Mouse (Mus musculus): ENCODE data around the gene Usp25.

The Usp25 gene

GRCm38 (mm10) chr16:77013427-77014320 lies at the start of gene Usp25:
Usp25 (plus strand) TSS chr16:77013706.
- DNase-seq (ENCODE audit: low read depth, low spot score): peak; percentile 77

- no peak for DNase-seq (ENCODE audit: low read depth, low spot score)
These were observed 45.8 kb upstream of the Usp25 start for GRCm38 (mm10) chr16:76967593-76968275.

DNA sequence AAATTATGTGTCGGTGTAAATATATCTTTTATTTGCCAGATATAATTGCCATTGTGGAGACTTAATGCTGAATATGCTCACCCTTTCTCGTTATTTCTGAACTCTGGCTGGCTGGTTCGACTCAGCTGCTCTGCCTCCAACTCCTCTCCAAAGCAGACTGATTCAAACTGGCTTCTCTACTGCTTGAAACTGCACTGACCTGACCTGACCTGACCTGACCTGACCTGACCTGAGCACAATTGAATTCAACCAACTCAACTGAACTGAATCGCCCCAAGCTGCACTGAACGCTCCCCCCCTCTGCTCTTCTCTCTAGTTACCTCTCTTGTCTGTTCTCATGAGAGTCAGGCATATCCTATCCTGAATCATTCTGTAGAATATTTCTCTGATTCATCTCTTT lies 42.3 kb upstream of the Usp25 start:
- no peak for DNase-seq (ENCODE audit: low read depth, low spot score)

DNA sequence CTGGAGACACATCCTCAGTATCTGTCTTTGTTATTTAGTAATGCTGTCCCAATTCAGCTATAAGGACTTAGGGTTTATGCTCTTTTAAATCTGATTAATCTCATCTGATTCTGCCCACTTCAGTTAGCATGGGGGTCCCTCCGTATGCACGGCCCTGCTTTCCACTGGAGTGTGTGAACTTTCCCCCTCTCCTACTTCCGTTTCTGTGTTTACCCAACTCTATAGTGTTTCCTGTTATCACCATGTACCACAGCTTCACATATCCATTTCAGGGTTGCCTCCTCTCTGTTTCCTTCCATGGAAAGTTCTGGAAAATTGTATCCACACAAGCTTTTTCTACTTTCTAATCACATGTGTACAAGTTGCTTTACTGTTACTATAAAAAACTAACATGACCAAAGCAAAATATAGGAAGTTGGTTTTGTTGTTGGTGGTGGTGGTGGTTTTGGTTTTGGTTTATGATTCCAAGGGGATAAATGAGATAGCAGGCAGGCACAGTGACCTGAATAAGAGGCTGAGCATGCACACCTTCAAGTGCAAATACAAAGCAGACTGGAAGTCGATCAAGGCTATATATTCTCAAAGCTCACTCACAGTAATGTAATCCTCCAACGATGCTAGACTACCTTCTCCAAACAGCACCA lies 36.6 kb upstream of the Usp25 start:
- no peak for DNase-seq (ENCODE audit: low read depth, low spot score)

- DNase-seq (ENCODE audit: low read depth, low spot score): no peak
These were observed 29.8 kb upstream of the Usp25 start for GRCm38 (mm10) chr16:76983696-76984095.

- DNase-seq (ENCODE audit: low read depth, low spot score): no peak
These were observed 25.8 kb upstream of the Usp25 start for GRCm38 (mm10) chr16:76987711-76988110.

- DNase-seq (ENCODE audit: low read depth, low spot score): no peak
These were observed 9.6 kb upstream of the Usp25 start for GRCm38 (mm10) chr16:77003900-77004299.

- no peak for DNase-seq (ENCODE audit: low read depth, low spot score)
These were observed 4.3 kb upstream of the Usp25 start for GRCm38 (mm10) chr16:77009173-77009572.

- no peak for DNase-seq (ENCODE audit: low read depth, low spot score)
These were observed 1.1 kb downstream of the Usp25 start for GRCm38 (mm10) chr16:77014321-77015211.

- no peak for DNase-seq (ENCODE audit: low read depth, low spot score)
These were observed 2.2 kb downstream of the Usp25 start for GRCm38 (mm10) chr16:77015380-77016346.

DNA sequence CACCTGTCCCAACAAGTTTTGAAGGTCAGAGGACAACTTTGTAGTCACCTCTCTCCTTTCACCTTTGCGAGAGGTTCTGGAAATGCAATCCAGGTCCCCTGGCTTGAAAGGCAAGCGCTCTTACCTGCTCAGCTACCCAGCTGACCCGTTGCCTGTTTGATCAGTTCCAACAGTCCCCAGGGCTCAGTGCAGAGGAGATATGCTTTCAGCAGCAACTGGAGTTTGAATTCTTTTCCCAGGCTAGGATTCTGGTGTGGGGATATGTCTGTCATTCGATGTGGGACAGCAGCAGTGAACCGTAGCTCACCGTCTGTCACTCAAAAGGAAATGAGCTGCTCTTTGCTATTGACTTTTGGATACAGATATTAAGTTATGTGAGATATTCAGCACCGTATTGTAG lies 4.4 kb downstream of the Usp25 start:
- no peak for DNase-seq (ENCODE audit: low read depth, low spot score)

DNA sequence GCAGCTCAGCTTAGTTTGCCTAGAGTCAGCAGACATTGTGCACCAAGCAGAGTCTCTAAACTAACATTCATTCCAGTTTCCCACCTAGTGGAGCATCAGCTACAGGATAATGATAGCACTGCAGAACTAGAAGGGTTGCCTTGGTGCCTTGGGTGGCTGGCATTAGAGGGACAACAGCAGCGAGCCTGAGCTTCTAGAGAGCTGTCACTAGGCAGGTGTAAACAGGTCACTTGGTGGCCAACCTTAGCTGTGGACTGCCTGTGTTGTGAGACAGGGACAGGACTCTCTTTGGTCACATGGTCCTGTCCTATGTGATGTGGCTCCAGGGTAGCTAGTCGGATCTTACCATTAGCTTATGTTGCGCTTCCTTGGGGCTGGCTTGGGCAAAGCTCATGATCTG lies 6.7 kb downstream of the Usp25 start:
- DNase-seq (ENCODE audit: low read depth, low spot score): no peak

GRCm38 (mm10) chr16:77023627-77024379 lies 10.3 kb downstream of the Usp25 start:
- no peak for DNase-seq (ENCODE audit: low read depth, low spot score)

- DNase-seq (ENCODE audit: low read depth, low spot score): no peak
These were observed 12.6 kb downstream of the Usp25 start for GRCm38 (mm10) chr16:77026099-77026498.

DNA sequence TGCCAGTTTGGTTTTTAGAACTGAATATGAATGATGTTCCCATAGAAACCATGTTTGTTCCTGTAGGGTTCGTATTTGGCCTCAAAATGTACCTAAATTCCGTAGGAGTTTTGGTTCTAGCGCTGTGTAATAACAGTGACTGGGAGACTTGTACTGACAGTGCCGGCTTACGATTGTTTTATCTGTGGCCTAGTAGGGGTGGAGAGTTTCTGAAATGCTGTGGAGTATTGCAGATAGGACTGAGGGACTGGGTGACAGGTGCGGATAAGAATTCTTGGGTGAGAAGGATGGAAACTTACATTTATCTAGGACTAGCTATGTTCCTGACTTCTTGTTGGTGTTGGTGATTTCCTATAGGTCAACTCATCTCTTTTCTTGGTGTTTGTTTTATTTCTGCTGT lies 13.4 kb downstream of the Usp25 start:
- DNase-seq (ENCODE audit: low read depth, low spot score): no peak

DNA sequence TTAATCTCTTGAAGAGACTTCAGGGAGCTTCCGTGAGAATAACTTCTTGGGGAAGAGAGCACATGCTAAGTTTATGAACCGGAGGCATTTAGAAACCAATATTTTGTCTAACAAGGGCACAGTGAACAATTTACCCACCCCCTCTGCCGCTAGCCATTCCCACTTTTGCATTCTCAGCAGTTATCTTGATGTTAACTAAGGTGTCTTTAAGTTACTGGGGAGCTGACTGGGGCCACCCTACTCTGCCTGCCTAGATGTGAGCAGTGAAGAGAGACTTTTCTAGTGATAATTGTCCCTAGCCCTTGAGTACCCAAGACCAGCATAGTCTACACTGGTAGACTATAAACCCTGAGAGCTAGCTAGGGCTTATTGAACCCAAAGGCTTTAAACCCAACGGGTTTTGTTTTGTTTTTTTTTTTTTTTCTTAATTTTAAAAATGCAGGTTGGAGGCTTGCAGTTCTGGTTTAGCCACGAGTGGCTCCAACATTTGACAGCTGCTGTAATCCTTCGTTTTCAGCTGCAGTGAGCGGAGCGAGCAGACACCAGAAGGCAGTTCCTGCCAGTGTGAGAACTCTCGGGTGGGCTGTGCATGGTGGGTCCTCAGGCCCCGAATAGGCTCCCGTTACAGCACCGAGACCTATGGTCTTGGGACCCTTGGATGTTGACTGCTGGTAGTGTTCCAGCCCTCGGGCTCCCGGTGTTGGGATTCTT lies 14.6 kb downstream of the Usp25 start:
- no peak for DNase-seq (ENCODE audit: low read depth, low spot score)

- DNase-seq (ENCODE audit: low read depth, low spot score): no peak
These were observed 15.3 kb downstream of the Usp25 start for GRCm38 (mm10) chr16:77028687-77029417.

GRCm38 (mm10) chr16:77030435-77030834 lies 16.9 kb downstream of the Usp25 start:
- DNase-seq (ENCODE audit: low read depth, low spot score): no peak
